Mouse (Mus musculus) limb, embryonic 13.5 days (tissue): ENCODE data around the gene Cacng5. TPM values are rescaled to one million over a fixed set of nuclear protein-coding genes. Genes with fewer than 3 reads are reported as not detected.

Source experiments
- ATAC-seq: fragments of 200-750 bp; cut with Nextera tagmentation; 2 replicates; pipeline ENCODE4 v1.8.0; 2017; ENCODE audit warnings: low read depth, moderate number of reproducible peaks, moderate TSS enrichment; ENCODE audit not compliant: low FRiP score
- H3K27ac ChIP-seq: fragments of 300-500 bp; sonication (generic); 2 replicates; pipeline ENCODE4 v1.5.1; 2015; ENCODE audit warnings: inconsistent platforms, mild to moderate bottlenecking, moderate library complexity
- H3K27me3 ChIP-seq: fragments of 300-500 bp; sonication (generic); 2 replicates; pipeline ENCODE4 v1.6.1; 2015; ENCODE audit warnings: mild to moderate bottlenecking, inconsistent platforms
- H3K36me3 ChIP-seq: fragments of 300-500 bp; sonication (generic); 2 replicates; pipeline ENCODE4 v1.6.1; 2015; ENCODE audit warnings: inconsistent platforms, mild to moderate bottlenecking, moderate library complexity
- H3K4me1 ChIP-seq: fragments of 300-500 bp; sonication (generic); 2 replicates; pipeline ENCODE4 v1.6.1; 2015; ENCODE audit warnings: inconsistent platforms
- H3K4me2 ChIP-seq: fragments of 300-500 bp; sonication (generic); replicated peaks from 2 replicates; pipeline ENCODE4 v1.6.1; 2015; ENCODE audit warnings: inconsistent platforms, mild to moderate bottlenecking, moderate library complexity
- H3K4me3 ChIP-seq: fragments of 300-500 bp; sonication (generic); 2 replicates; pipeline ENCODE4 v1.5.1; 2015; ENCODE audit warnings: moderate library complexity, mild to moderate bottlenecking, inconsistent platforms
- H3K9ac ChIP-seq: fragments of 300-500 bp; sonication (generic); 2 replicates; pipeline ENCODE4 v1.6.1; 2015; ENCODE audit warnings: mild to moderate bottlenecking, inconsistent platforms
- H3K9me3 ChIP-seq: fragments of 300-500 bp; sonication (generic); 2 replicates; pipeline ENCODE4 v1.6.1; 2016; ENCODE audit warnings: inconsistent platforms
- WGBS: fragments of 180-500 bp; shearing (Covaris S2); methylation state at CpG from one replicate; pipeline ENCODE4 v1.1.7; 2015; 5-methylcytosine and 5-hydroxymethylcytosine counted together
- polyA plus RNA-seq: library from polyadenylated mRNA; unstranded; fragments of >200 nt; fragmentation: Nextera tagmentation; extraction: Ambion mirVana; gene quantifications from 2 replicates; pipeline ENCODE4 v1.2.1, GENCODE M21; 2015

Gene Cacng5
- polyA plus RNA-seq, 1 experiment from 2014 or later = 0.13 TPM

DNA sequence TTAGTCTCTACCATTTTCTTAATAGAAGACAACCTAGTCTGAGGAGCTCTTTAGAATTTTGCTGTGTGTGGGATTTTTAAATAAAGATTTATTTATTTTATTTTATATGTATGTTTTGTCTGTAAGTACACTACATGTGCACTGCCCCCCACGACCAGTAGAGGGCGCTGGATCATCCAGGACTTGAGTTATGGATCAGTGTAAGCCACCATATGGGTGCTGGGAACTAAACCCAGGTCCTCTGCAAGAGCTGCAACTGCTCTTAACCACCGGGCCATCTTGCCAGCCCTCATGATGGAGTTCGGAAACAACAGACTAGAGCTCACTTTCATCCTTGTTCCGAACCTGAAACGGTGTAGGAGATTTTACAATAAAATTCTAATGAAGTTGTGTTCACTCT lies 42.1 kb downstream of the Cacng5 start:
- Histone ChIP-seq H3K27ac (no peak overlapping the region), H3K36me3 (no peaks in the 10 kb centered on the region), H3K27me3 (no peaks in the 10 kb centered on the region), H3K4me1 (no peaks in the 10 kb centered on the region), H3K9ac (no peak overlapping the region), H3K9me3 (no peaks in the 10 kb centered on the region), H3K4me2 (no peak overlapping the region), H3K4me3 (no peak overlapping the region)
- ATAC-seq = no peak
- 65% methylated on average over 6 of the region's 6 CpGs for WGBS

DNA sequence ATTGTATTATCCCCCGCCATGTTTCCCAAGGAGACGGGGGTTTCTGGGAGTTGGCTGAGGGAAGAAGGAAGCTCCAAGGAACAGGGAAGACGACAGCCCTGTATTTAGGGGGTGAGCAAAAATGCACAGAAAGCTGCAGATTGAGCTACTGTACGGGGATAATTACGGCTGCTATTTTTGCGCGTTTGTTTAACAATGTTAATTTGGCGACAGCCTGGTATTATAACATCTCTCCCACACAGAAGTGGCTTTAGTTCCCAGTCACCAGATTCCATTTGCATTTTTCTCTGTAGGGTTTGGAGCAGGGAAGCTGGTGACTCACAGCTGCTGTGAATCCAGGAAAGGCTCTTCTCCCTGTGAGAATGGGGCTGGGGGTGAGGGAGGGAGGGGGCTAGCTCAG lies 47.3 kb downstream of the Cacng5 start:
- H3K36me3 ChIP-seq = no peaks in the 10 kb centered on the region
- 80% methylated on average over 8 of the region's 8 CpGs for WGBS
- ATAC-seq = no peak

DNA sequence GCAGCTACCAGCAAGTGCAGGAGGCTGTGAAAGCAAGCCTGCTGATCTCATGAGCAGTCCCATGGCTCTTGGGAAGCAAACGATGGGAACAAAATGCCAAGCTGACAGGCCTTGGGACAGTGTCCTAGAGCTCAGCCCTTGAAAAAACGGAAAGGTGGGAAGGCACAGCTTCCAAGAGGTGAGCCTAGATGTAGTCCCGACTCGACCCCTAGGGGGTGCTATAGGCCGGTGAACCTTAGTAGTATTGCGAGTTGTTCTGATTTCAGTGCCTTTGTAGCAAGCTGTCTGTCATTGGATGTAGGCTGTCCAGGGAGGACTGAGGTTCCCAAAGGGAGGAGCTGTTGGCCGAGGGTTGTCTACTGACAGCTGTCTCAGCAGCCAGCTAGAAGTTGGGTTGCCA lies 49.7 kb downstream of the Cacng5 start:
- no peak overlapping the region for H3K9ac ChIP-seq
- H3K27me3 ChIP-seq = peaks cover 6% of the 10 kb centered on the region
- no peaks in the 10 kb centered on the region for H3K9me3 ChIP-seq
- no peak overlapping the region for H3K4me3 ChIP-seq
- WGBS = 23% methylated on average over 7 of the region's 7 CpGs
- no peaks in the 10 kb centered on the region for H3K36me3 ChIP-seq
- no peak overlapping the region for H3K4me2 ChIP-seq
- ATAC-seq = no peak
- H3K27ac ChIP-seq = no peak overlapping the region
- no peaks in the 10 kb centered on the region for H3K4me1 ChIP-seq

More for the DNA sequence above, 47.3 kb downstream of the Cacng5 start:
- Histone ChIP-seq H3K4me1 (no peaks in the 10 kb centered on the region), H3K27me3 (no peaks in the 10 kb centered on the region), H3K9me3 (no peaks in the 10 kb centered on the region), H3K27ac (no peak overlapping the region), H3K4me2 (no peak overlapping the region), H3K9ac (no peak overlapping the region), H3K4me3 (no peak overlapping the region)

DNA sequence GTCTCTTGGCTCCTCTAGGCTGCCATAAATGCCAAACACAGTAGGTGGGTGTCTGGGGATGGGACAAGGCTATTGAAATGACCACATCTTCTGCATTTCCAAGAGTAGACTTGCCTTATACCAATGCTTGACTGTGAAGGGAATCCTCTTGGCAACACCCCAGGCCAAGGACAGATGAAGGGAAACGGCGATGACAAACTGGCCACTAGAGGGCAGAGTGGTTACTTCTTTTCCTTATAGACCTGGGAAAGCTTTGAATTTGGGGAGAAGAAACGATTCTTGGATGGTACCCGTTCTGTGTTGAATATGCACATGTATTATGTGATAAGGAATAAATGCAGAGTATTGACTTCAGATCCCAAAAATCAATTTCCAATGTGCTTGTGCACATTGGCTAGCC lies 50.8 kb downstream of the Cacng5 start:
- ATAC-seq = no peak
- H3K27me3 ChIP-seq = peaks cover 10% of the 10 kb centered on the region

DNA sequence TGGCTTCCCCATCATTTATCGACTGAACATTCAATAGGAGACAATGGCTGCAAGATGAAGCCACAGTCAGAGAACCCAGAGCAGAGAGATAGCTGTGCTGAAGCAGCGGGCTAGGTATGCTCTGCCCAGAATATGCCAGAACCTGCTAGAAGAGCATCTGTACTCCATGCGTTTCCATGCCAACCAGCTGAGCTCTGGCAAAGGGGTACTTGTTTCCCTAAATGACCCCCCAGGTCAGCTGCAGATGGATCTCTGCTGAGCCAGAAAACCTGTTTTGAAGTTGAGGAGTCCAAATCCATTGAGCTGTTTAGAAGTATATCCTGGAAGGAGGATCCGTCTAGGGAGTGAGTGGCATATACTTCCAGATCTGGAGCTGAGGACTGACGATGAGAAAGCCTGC lies 53.1 kb downstream of the Cacng5 start:
- Histone ChIP-seq H3K4me1 (no peaks in the 10 kb centered on the region), H3K4me3 (no peak overlapping the region), H3K27me3 (peaks cover 10% of the 10 kb centered on the region), H3K36me3 (no peaks in the 10 kb centered on the region), H3K9me3 (no peaks in the 10 kb centered on the region), H3K4me2 (no peak overlapping the region), H3K9ac (no peak overlapping the region), H3K27ac (no peak overlapping the region)
- 73% methylated on average over 5 of the region's 5 CpGs for WGBS
- ATAC-seq = no peak

More for the DNA sequence above, 50.8 kb downstream of the Cacng5 start:
- H3K4me2 ChIP-seq = no peak overlapping the region
- H3K9me3 ChIP-seq = no peaks in the 10 kb centered on the region
- H3K27ac ChIP-seq = no peak overlapping the region
- H3K9ac ChIP-seq = no peak overlapping the region
- H3K4me3 ChIP-seq = no peak overlapping the region
- H3K36me3 ChIP-seq = no peaks in the 10 kb centered on the region
- no peaks in the 10 kb centered on the region for H3K4me1 ChIP-seq
- WGBS = 3% methylated on average over 4 of the region's 4 CpGs

DNA sequence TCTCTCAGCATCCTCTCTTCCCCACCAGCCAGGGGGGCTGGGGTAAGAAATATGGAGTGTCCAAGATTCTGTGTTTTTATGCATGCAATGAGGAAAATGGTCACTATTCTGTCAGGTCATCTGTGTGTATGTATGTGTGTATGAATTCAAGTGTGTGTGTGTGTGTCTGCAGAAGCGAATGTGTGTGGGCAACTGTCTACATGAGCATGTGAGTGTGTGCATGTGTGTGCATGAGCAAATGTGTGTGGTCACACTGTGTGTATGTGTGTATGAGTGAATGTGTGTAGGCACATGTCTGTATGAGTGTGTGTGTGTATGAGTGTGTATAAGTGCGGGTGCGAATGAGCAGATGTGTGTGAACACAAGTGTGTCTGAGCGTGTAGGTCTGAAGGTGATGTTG lies 55.0 kb downstream of the Cacng5 start:
- H3K9me3 ChIP-seq = no peaks in the 10 kb centered on the region
- H3K27me3 ChIP-seq = peaks cover 10% of the 10 kb centered on the region
- H3K9ac ChIP-seq = no peak overlapping the region
- H3K4me1 ChIP-seq = no peaks in the 10 kb centered on the region
- WGBS = 95% methylated on average over 4 of the region's 4 CpGs
- no peak for ATAC-seq
- no peaks in the 10 kb centered on the region for H3K36me3 ChIP-seq
- H3K4me3 ChIP-seq = no peak overlapping the region
- no peak overlapping the region for H3K4me2 ChIP-seq
- no peak overlapping the region for H3K27ac ChIP-seq

DNA sequence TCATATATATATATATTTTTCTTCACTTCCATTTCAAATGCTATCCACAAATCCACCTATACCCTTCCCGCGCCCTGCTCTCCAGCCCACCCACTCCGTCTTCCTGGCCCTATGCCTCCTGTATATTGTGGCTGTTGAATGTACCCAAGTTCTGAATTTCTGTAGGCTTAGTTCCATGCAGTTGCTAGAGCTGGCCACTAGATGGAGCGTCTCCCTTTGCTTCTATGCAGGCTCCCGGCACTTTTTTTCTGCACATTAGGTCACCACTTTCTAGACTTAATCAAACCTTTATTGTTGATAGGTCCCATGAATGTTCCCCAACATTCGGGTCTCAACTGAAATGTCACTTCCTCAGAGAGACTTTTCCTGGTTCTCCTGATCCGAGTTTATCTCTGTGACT lies 55.6 kb downstream of the Cacng5 start:
- WGBS = 26% methylated on average over 7 of the region's 7 CpGs
- Histone ChIP-seq H3K9me3 (no peaks in the 10 kb centered on the region), H3K4me3 (no peak overlapping the region), H3K36me3 (no peaks in the 10 kb centered on the region), H3K4me2 (no peak overlapping the region), H3K9ac (no peak overlapping the region), H3K4me1 (no peaks in the 10 kb centered on the region), H3K27ac (no peak overlapping the region), H3K27me3 (peaks cover 10% of the 10 kb centered on the region)
- ATAC-seq = no peak

DNA sequence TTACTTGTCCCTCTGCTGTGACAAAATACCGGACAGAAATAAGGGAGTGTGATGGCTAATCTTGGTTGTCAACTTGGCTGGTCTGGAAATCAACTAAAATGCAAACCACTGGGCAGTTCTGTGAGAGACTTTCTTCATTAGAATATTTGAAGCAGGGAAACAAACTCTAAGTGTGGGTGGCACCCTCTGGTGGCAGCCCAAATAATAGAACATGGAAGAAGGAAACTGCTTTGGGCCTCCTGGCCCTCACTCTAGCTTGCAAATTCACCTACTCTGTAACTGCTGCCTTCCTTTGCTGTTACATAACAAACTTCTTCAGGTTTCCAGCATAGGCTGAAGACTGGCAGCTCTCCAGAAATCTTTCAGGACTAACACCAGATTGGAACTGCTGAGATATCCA lies 61.8 kb downstream of the Cacng5 start:
- ATAC-seq = no peak
- no peak overlapping the region for H3K4me2 ChIP-seq
- no peak overlapping the region for H3K4me3 ChIP-seq
- H3K36me3 ChIP-seq = no peaks in the 10 kb centered on the region
- no peaks in the 10 kb centered on the region for H3K9me3 ChIP-seq
- no peak overlapping the region for H3K27ac ChIP-seq
- no peak overlapping the region for H3K9ac ChIP-seq
- H3K27me3 ChIP-seq = no peaks in the 10 kb centered on the region
- H3K4me1 ChIP-seq = no peaks in the 10 kb centered on the region
- 50% methylated on average over 1 of the region's 1 CpGs for WGBS

DNA sequence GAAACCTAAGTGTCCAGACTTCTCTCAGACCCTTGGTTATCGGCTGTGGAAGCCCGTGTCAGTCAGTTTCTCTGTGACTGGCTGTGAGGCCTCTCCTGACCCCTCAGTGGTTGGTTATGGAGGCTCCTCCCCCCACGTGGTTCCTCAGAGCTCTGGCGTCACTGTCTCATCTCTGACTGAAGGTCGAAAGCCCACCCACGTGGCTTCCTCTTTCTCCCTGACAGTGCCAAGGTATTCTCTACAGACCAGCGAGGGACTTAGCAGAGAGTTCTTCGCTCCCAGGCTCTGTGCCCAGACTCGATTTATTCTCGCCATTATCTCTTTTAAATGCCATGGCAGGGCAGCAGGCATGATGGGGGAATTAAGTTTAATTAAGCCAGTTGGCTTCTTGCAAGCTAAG lies 65.2 kb downstream of the Cacng5 start:
- Histone ChIP-seq H3K9ac (no peak overlapping the region), H3K36me3 (no peaks in the 10 kb centered on the region), H3K4me2 (no peak overlapping the region), H3K4me3 (no peak overlapping the region), H3K9me3 (no peaks in the 10 kb centered on the region), H3K27me3 (no peaks in the 10 kb centered on the region), H3K4me1 (no peaks in the 10 kb centered on the region), H3K27ac (no peak overlapping the region)
- ATAC-seq = no peak
- WGBS = 57% methylated on average over 10 of the region's 10 CpGs

DNA sequence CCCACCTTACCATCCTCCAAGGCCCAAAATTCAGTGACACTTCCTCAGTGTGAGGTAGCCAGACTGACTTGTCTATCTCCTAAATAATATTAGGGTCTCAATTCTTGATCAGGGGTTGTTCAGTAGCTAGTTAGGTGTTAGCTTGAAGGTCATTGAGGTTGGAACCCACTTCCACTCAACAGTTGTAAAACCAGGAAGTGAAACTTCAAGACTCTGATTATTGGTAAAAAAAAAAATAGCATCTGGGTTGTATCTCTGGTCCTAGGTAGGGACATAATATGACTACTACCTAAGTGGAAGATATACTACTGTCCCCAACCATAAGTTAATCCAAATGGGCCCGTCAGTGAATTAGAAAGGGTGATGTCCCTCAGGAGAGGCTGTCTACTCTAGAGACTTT lies 70.7 kb downstream of the Cacng5 start:
- Histone ChIP-seq H3K27ac (no peak overlapping the region), H3K4me2 (no peak overlapping the region), H3K27me3 (no peaks in the 10 kb centered on the region), H3K36me3 (no peaks in the 10 kb centered on the region), H3K4me1 (no peaks in the 10 kb centered on the region), H3K4me3 (no peak overlapping the region), H3K9ac (no peak overlapping the region), H3K9me3 (no peaks in the 10 kb centered on the region)
- ATAC-seq = no peak
- 86% methylated on average over 1 of the region's 1 CpGs for WGBS

DNA sequence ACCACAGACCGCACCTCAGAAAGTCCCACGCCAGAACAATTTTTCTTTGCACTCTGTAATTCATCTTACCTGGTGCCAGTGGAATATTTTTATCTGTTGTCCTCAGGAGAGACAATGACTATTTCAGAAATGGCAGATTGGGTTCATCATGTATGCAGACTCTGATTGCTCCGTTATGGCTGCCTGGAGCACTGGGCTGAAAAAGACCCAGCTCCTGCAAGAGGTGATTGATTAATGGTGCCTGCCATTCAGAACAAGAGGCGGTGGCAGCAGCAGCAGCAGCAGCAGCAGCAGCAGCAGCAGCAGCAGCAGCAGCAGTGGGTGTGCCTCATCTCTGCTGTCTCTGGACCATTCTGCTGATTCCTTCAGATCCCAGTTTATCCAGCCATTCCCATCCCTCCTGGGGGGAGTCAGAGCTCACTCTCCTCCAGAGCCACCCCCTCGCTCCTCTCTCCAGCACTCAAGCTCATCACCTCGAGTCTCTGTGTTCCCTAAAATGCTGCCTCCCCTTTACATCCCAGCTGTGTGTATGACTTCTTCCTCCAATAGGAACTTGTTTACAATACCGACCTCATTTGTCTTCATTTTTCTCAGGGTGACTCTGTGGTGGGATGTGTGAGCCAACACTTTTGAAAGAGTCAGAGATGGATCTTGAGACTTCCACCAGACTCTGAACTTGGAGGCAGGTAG lies 81.4 kb downstream of the Cacng5 start:
- H3K4me3 ChIP-seq = no peak overlapping the region
- no peaks in the 10 kb centered on the region for H3K36me3 ChIP-seq
- no peak overlapping the region for H3K27ac ChIP-seq
- no peak overlapping the region for H3K9ac ChIP-seq
- no peak for ATAC-seq
- H3K27me3 ChIP-seq = no peaks in the 10 kb centered on the region
- 59% methylated on average over 7 of the region's 7 CpGs for WGBS
- no peaks in the 10 kb centered on the region for H3K9me3 ChIP-seq
- H3K4me1 ChIP-seq = no peaks in the 10 kb centered on the region
- H3K4me2 ChIP-seq = no peak overlapping the region
